15 mouse cellular contexts compared by ENCODE assay signal in the genomic region with DNA sequence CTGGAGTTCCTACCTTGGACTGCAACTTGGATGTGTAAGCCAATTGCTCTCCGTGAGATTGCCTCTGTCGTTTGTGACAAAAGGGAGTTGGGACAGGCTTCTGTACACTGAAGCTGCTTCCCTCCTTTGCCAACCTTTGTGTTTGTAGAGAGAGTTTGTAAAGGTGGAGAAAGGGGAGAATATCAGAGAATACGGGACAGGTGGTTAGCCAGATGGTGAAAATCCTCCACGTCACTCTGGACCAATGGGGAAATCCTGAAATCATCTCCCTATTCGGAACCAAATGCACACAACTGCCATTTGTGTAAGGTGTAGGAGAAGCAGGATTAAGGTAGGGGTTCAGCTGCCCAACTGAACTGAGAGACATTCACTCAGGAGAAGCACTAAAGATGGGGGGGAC.
"Had no signal": no experiment of that assay in that cellular context is flagged by ENCODE, and none has a peak within 500 bp of the region (broad histone marks: within the 10 kb centered on the region; RNA-seq: fewer than 3 reads in every experiment).

No protein-coding gene starts in this region.

- H3K27ac ChIP-seq: lung, embryonic 15.5 days; macrophage; midbrain, embryonic 13.5 days; midbrain, embryonic 15.5 days; neural tube, embryonic 12.5 days; stomach, embryonic 15.5 days; stomach, postnatal 0 days had no signal

- H3K4me3 ChIP-seq: lung, embryonic 15.5 days; megakaryocyte, embryonic 14.5 days; midbrain, embryonic 13.5 days; midbrain, embryonic 15.5 days; neural tube, embryonic 12.5 days; stomach, embryonic 15.5 days had no signal

- H3K27me3 ChIP-seq: lung, embryonic 15.5 days; megakaryocyte, embryonic 14.5 days; midbrain, embryonic 13.5 days; midbrain, embryonic 15.5 days; neural tube, embryonic 12.5 days; stomach, embryonic 15.5 days had no signal

- H3K4me1 ChIP-seq: lung, embryonic 15.5 days; megakaryocyte, embryonic 14.5 days; midbrain, embryonic 13.5 days; midbrain, embryonic 15.5 days; neural tube, embryonic 12.5 days; stomach, embryonic 15.5 days had no signal

- DNase-seq: lung, adult 2 months; lung, postnatal 14 days; lung, postnatal 36 days; right cerebral cortex, postnatal 14 days; thymus, adult 2 months; thymus, postnatal 25 days; thymus, postnatal 4 days had no signal
